Mouse (Mus musculus): ENCODE measurements around the gene Prpsap1. TPM values are rescaled to one million over a fixed set of nuclear protein-coding genes. Genes with fewer than 3 reads are reported as not detected.
A peak's percentile ranks its signal among the peaks of the same experiment; 100 is the strongest.

Gene Prpsap1
- polyA plus RNA-seq, 2 experiments, result 22.2 to 38.4 TPM

DNA sequence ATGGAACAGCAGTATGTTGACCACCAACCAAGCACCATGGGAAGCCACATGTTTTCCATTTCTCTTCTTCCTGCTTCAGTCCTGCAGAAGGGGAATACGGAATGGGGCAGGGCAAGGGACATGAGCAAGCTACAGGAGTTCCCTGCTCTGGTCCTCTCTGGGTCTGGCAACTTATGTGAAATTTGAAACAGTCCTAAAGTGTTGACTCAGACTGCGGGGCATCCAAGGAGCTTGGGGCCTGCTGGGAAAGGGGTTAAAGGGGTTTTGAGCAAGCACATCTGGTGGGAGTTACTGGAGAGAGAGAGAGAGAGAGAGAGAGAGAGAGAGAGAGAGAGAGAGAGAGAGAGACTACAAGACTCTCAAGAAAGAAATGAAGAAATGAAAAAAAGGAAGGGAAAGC lies 14.7 kb upstream of the Prpsap1 start:
- peaks cover 30 to 41% of the 10 kb centered on the region in 2 experiments for H3K4me1 ChIP-seq (replicated peaks; ENCODE audit: control insufficient read depth in 2 of 2, insufficient read depth in 2 of 2, low read length in 1 of 2)
- 75% methylated on average over 2 of the region's 2 CpGs for WGBS (ENCODE audit: insufficient replicate concordance)
- DNase-seq (ENCODE audit: low read depth in 3 of 3, low spot score in 3 of 3), result no peak
- H3K9ac ChIP-seq (replicated peaks), result no peak overlapping the region
- no peaks in the 10 kb centered on the region for H3K27me3 ChIP-seq (ENCODE audit: control insufficient read depth, insufficient read depth, low read length)
- TF ChIP-seq CTCF (IDR thresholded peaks at IDR 0.05; ENCODE audit: low read depth) (no peak), EP300 (IDR thresholded peaks at IDR 0.05; ENCODE audit: low read depth) (no peak)
- no peak for ATAC-seq (ENCODE audit: insufficient read depth)
- H3K36me3 ChIP-seq (replicated peaks; ENCODE audit: control insufficient read depth, insufficient read depth, low read depth), result no peaks in the 10 kb centered on the region
- no peak overlapping the region for H3K27ac ChIP-seq
- no peak overlapping the region for H3K4me3 ChIP-seq (ENCODE audit: insufficient read depth in 1 of 2, low read depth in 2 of 2, low read length in 2 of 2)
- no peaks in the 10 kb centered on the region for H3K9me3 ChIP-seq (ENCODE audit: control insufficient read depth, low read length)
- no peak overlapping the region for H3K4me2 ChIP-seq (ENCODE audit: low read depth)

DNA sequence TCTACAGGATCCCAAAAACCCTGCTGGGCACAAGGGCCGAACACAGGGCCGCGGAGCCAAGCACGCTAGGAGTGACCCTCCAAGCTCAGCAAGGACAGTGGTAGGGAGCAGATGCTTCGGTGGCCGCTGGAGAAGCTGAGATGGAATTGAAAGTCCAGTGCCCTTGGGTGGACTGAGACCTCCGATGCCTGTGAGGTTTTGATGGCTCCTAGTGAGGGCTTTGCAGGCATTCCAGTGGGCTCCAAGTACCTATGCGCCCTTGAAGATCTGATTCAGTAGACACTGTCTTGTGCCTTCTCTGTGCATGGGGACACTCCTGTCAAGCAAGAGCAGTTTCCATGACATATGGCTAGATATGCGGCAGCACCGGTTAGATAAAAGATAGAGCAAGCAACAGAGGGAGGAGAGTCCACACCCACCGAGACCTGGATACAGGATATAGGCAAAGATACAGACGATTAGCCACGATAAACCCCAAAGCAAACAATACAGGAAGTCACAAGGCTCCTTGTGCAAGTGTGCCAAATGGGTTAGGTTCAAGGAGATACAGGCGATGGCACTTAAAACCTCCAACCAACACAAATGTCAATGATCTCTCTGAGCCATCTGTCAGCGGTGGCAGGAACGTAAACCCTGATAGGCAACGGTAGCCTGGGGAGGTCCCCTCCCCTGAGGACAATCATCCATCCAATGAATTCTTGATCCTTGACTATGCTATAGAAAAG lies 12.3 kb upstream of the Prpsap1 start:
- H3K4me3 ChIP-seq (ENCODE audit: insufficient read depth in 1 of 2, low read depth in 2 of 2, low read length in 2 of 2), result no peak overlapping the region
- 36% methylated on average over 17 of the region's 17 CpGs for whole genome bisulfite sequencing (ENCODE audit: insufficient replicate concordance)

DNA sequence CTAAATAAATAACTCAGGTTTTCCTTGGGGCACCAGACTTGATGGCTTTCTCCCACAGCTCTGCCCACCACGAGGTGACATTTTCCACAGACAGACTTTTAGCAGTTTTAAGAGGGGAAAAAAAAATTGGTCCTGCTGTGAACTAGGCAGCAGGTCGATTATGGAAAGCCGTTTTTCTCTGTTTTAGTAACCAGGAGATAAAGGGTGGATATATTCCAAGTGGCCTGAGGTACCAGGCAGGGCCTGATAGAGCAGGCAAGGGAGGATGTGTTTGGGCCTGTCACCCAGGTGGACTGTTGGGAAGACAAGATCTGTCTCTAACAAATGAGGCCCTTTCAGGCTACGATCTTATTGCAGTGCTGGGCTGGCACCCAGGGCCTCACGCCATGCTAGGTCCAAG lies 11.6 kb upstream of the Prpsap1 start:
- no peak for DNase-seq (ENCODE audit: low read depth in 3 of 3, low spot score in 3 of 3)
- Histone ChIP-seq H3K27me3 (ENCODE audit: control insufficient read depth, insufficient read depth, low read length) (no peaks in the 10 kb centered on the region), H3K27ac (peak overlapping the region; percentile 87), H3K9me3 (ENCODE audit: control insufficient read depth, low read length) (no peaks in the 10 kb centered on the region), H3K4me1 (replicated peaks; ENCODE audit: control insufficient read depth in 2 of 2, insufficient read depth in 2 of 2, low read length in 1 of 2) (peaks cover 25 to 37% of the 10 kb centered on the region in 2 experiments), H3K36me3 (replicated peaks; ENCODE audit: control insufficient read depth, insufficient read depth, low read depth) (no peaks in the 10 kb centered on the region), H3K9ac (replicated peaks) (peak overlapping the region; percentile 54), H3K4me2 (ENCODE audit: low read depth) (peak overlapping the region; percentile 51), H3K4me3 (ENCODE audit: insufficient read depth in 1 of 2, low read depth in 2 of 2, low read length in 2 of 2) (no peak overlapping the region)
- ATAC-seq (ENCODE audit: insufficient read depth), result peak; percentile 40
- no peak for TF ChIP-seq CTCF (IDR thresholded peaks at IDR 0.05; ENCODE audit: low read depth)
- peak; percentile 64; the same call in 1 of the 2 replicates for TF ChIP-seq EP300 (IDR thresholded peaks at IDR 0.05; ENCODE audit: low read depth)
- WGBS (ENCODE audit: insufficient replicate concordance), result 19% methylated on average over 5 of the region's 5 CpGs

More for the DNA sequence above, 12.3 kb upstream of the Prpsap1 start:
- no peak for TF ChIP-seq CTCF (IDR thresholded peaks at IDR 0.05; ENCODE audit: low read depth)
- peak; percentile 93 for TF ChIP-seq EP300 (IDR thresholded peaks at IDR 0.05; ENCODE audit: low read depth)
- no peaks in the 10 kb centered on the region for H3K27me3 ChIP-seq (ENCODE audit: control insufficient read depth, insufficient read depth, low read length)
- peaks cover 25 to 35% of the 10 kb centered on the region in 2 experiments for H3K4me1 ChIP-seq (replicated peaks; ENCODE audit: control insufficient read depth in 2 of 2, insufficient read depth in 2 of 2, low read length in 1 of 2)
- DNase-seq (ENCODE audit: low read depth in 3 of 3, low spot score in 3 of 3) (peak; percentile 71 to 76 (median 72)), ATAC-seq (ENCODE audit: insufficient read depth) (peak; percentile 89)
- H3K4me2 ChIP-seq (ENCODE audit: low read depth), result peak overlapping the region; percentile 51
- peak overlapping the region; percentile 54 for H3K9ac ChIP-seq (replicated peaks)
- H3K9me3 ChIP-seq (ENCODE audit: control insufficient read depth, low read length), result no peaks in the 10 kb centered on the region
- H3K36me3 ChIP-seq (replicated peaks; ENCODE audit: control insufficient read depth, insufficient read depth, low read depth), result no peaks in the 10 kb centered on the region
- H3K27ac ChIP-seq, result peak overlapping the region; percentile 87

DNA sequence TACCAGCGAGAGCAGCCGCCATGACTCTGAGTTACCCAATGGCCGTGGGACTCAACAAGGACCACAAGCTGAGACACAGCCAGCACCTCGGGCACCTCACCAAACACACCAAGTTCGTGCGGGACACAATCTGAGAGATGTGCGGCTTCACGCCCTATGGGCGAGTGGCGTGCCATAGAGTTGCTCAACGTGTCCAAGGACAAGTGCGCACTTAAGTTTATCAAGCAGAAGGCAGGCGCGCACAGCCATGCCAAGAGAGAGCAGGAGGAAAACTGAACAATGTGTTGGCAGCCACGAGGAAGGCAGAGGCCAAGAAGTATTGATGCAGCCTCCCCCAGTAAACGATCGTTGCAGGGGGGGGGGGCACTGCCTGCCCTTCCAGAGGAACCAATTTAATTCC lies 10.5 kb upstream of the Prpsap1 start:
- WGBS (ENCODE audit: insufficient replicate concordance), result 81% methylated on average over 17 of the region's 17 CpGs
- H3K9ac ChIP-seq (replicated peaks), result no peak overlapping the region
- H3K4me3 ChIP-seq (ENCODE audit: insufficient read depth in 1 of 2, low read depth in 2 of 2, low read length in 2 of 2), result no peak overlapping the region
- H3K9me3 ChIP-seq (ENCODE audit: control insufficient read depth, low read length), result no peaks in the 10 kb centered on the region
- peaks cover 25 to 39% of the 10 kb centered on the region in 2 experiments for H3K4me1 ChIP-seq (replicated peaks; ENCODE audit: control insufficient read depth in 2 of 2, insufficient read depth in 2 of 2, low read length in 1 of 2)
- TF ChIP-seq EP300 (IDR thresholded peaks at IDR 0.05; ENCODE audit: low read depth), result no peak
- TF ChIP-seq CTCF (IDR thresholded peaks at IDR 0.05; ENCODE audit: low read depth), result no peak
- no peak overlapping the region for H3K4me2 ChIP-seq (ENCODE audit: low read depth)
- no peak overlapping the region for H3K27ac ChIP-seq
- no peaks in the 10 kb centered on the region for H3K36me3 ChIP-seq (replicated peaks; ENCODE audit: control insufficient read depth, insufficient read depth, low read depth)
- ATAC-seq (ENCODE audit: insufficient read depth), result no peak
- H3K27me3 ChIP-seq (ENCODE audit: control insufficient read depth, insufficient read depth, low read length), result no peaks in the 10 kb centered on the region
- DNase-seq (ENCODE audit: low read depth in 3 of 3, low spot score in 3 of 3), result no peak

DNA sequence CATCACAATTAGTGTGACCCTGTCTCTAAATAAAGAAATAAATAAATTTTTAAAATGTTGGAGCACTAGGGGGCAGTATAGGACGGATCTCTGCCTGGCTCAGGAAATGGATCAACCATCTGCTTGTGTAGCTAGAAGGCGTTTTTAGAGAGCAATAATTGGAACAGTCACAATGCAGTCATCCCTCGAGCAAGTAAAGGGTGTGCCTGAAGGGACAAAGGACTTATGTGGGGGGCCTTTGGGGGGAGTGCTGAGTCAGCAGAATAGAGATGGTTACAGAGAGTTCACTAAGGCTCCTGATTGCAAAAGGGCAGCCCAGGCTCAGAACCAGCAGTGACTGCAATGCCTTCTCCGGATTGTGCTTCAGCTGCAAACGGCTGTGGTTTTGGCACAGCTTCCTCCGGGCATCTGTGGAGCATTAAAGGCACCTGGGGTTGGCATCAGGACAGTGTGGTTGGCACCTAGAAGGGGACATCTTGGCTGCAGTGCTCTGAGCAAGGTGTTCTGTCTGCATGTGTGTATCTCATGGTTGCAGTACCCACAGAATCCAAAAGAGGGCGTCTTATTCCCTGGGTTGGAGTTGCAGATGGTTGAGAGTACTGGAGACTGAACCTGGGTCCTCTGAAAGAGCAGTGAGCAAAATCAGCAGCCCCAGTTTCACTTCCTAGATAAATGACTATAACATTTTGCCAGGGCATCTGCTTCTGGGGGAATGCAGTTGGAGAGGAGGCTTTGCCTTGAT lies 7.2 kb upstream of the Prpsap1 start:
- TF ChIP-seq EP300 (IDR thresholded peaks at IDR 0.05; ENCODE audit: low read depth), result 0 out of 2 replicates have a peak, but pooled peaks have one; percentile 26
- TF ChIP-seq CTCF (IDR thresholded peaks at IDR 0.05; ENCODE audit: low read depth), result peak; percentile 73
- ATAC-seq (ENCODE audit: insufficient read depth) (peak; percentile 51), DNase-seq (ENCODE audit: low read depth in 3 of 3, low spot score in 3 of 3) (peak; percentile 46 to 60 (median 48))
- peaks cover 13 to 26% of the 10 kb centered on the region in 2 experiments for H3K4me1 ChIP-seq (replicated peaks; ENCODE audit: control insufficient read depth in 2 of 2, insufficient read depth in 2 of 2, low read length in 1 of 2)
- no peak overlapping the region for H3K4me3 ChIP-seq (ENCODE audit: insufficient read depth in 1 of 2, low read depth in 2 of 2, low read length in 2 of 2)
- no peak overlapping the region for H3K4me2 ChIP-seq (ENCODE audit: low read depth)
- no peaks in the 10 kb centered on the region for H3K27me3 ChIP-seq (ENCODE audit: control insufficient read depth, insufficient read depth, low read length)
- 11% methylated on average over 7 of the region's 7 CpGs for WGBS (ENCODE audit: insufficient replicate concordance)
- H3K9ac ChIP-seq (replicated peaks), result no peak overlapping the region
- H3K9me3 ChIP-seq (ENCODE audit: control insufficient read depth, low read length), result no peaks in the 10 kb centered on the region
- H3K36me3 ChIP-seq (replicated peaks; ENCODE audit: control insufficient read depth, insufficient read depth, low read depth), result no peaks in the 10 kb centered on the region
- peak overlapping the region; percentile 47; the same call in 1 of the 2 replicates for H3K27ac ChIP-seq
